Mouse (Mus musculus): Measurements from ENCODE around the gene Smpd2.

GRCm38 (mm10) chr10:41477278-41478181, 12.6 kb downstream of the Smpd2 start:
- TF ChIP-seq CTCF (conservative IDR thresholded peaks at IDR 0.05; ENCODE audit: low read length), result no peak
- TF ChIP-seq POU5F1 (IDR thresholded peaks at IDR 0.05; ENCODE audit: borderline replicate concordance, low read length), result no peak
- no peak for TF ChIP-seq NANOG (IDR thresholded peaks at IDR 0.05; ENCODE audit: borderline replicate concordance, low read length)
